Mouse (Mus musculus) ES-E14 (cell line): Measurements from ENCODE around the gene Gadd45b. TPM values are rescaled to one million over a fixed set of nuclear protein-coding genes. Genes with fewer than 3 reads are reported as not detected.

ENCODE experiments used
- DNase-seq: peaks from one replicate; pipeline ENCODE4 v3.0.0-alpha.2; 2013; ENCODE audit warnings: low read depth, low spot score
- H3K27ac ChIP-seq: 2 replicates; pipeline ENCODE4 v1.5.1; 2012; ENCODE audit warnings: low read depth, mild to moderate bottlenecking, low read length, moderate library complexity, mixed read lengths; ENCODE audit not compliant: poor library complexity, insufficient read depth, severe bottlenecking
- H3K36me3 ChIP-seq: 2 replicates; pipeline ENCODE4 v1.6.1; 2012; ENCODE audit warnings: mild to moderate bottlenecking, low read length, moderate library complexity, mixed read lengths; ENCODE audit not compliant: control insufficient read depth, poor library complexity, insufficient read depth, severe bottlenecking
- H3K4me1 ChIP-seq, 2 experiments: fragments of 150-350 bp in 1 of 2; sonication (generic) in 1 of 2; 2 replicates each; pipeline ENCODE4 v1.6.1; 2012; ENCODE audit warnings: low read length in 2 of 2, mild to moderate bottlenecking in 1 of 2, mixed read lengths in 1 of 2; ENCODE audit not compliant: control insufficient read depth in 2 of 2, insufficient read depth in 2 of 2, poor library complexity in 1 of 2
- H3K4me3 ChIP-seq, 2 experiments: fragments of 150-350 bp in 1 of 2; sonication (generic) in 1 of 2; 2 replicates each; pipeline ENCODE4 v1.5.1; 2012; ENCODE audit warnings: low read length in 2 of 2, low read depth in 1 of 2, mild to moderate bottlenecking in 1 of 2, mixed read lengths in 1 of 2; ENCODE audit not compliant: insufficient read depth in 1 of 2, poor library complexity in 1 of 2, severe bottlenecking in 1 of 2
- H3K9ac ChIP-seq: 2 replicates; pipeline ENCODE4 v1.6.1; 2012; ENCODE audit warnings: low read depth, mild to moderate bottlenecking, low read length, mixed read lengths; ENCODE audit not compliant: poor library complexity, insufficient read depth, severe bottlenecking
- H3K9me3 ChIP-seq: fragments of 150-350 bp; sonication (generic); 2 replicates; pipeline ENCODE4 v1.6.1; 2012; ENCODE audit warnings: low read depth, mild to moderate bottlenecking, low read length; ENCODE audit not compliant: control insufficient read depth, insufficient read depth
- CHD2 ChIP-seq: IDR thresholded peaks from 2 replicates; pipeline ENCODE4 v1.6.1; 2014; ENCODE audit warnings: mild to moderate bottlenecking, low read depth, low read length, inconsistent platforms
- HCFC1 ChIP-seq: IDR thresholded peaks from 2 replicates; pipeline ENCODE4 v1.6.1; 2012; ENCODE audit warnings: low read length, inconsistent platforms, borderline replicate concordance; ENCODE audit not compliant: insufficient read depth
- MAFK ChIP-seq: IDR thresholded peaks from 2 replicates; pipeline ENCODE4 v1.6.1; 2014; ENCODE audit warnings: mild to moderate bottlenecking, low read depth, low read length, inconsistent platforms; ENCODE audit not compliant: insufficient read depth
- ZC3H11A ChIP-seq: IDR thresholded peaks from 2 replicates; pipeline ENCODE4 v1.6.1; 2012; ENCODE audit warnings: low read depth, mild to moderate bottlenecking, inconsistent platforms, low read length, borderline replicate concordance
- ZNF384 ChIP-seq: IDR thresholded peaks from 2 replicates; pipeline ENCODE4 v1.6.1; 2012; ENCODE audit warnings: low read depth, low read length, inconsistent platforms
- in situ Hi-C, 2 experiments: fragments of 600-800 bp; cut with MboI; formaldehyde crosslinking; loops; one replicate each; pipeline ENCODE4 v1.15.1; 2025; ENCODE audit warnings: low sequenced_read_pairs in 2 of 2, inconsistent platforms in 1 of 2; ENCODE audit not compliant: unreplicated experiment in 2 of 2
- total RNA-seq: library from RNA; depleted of rRNA; stranded (reverse); fragments of 300-350 nt; gene quantifications from 2 replicates; pipeline ENCODE4 v1.2.3, GENCODE M21; 2012

The Gadd45b gene
- total RNA-seq, 1 experiment: 36.0 TPM

DNA sequence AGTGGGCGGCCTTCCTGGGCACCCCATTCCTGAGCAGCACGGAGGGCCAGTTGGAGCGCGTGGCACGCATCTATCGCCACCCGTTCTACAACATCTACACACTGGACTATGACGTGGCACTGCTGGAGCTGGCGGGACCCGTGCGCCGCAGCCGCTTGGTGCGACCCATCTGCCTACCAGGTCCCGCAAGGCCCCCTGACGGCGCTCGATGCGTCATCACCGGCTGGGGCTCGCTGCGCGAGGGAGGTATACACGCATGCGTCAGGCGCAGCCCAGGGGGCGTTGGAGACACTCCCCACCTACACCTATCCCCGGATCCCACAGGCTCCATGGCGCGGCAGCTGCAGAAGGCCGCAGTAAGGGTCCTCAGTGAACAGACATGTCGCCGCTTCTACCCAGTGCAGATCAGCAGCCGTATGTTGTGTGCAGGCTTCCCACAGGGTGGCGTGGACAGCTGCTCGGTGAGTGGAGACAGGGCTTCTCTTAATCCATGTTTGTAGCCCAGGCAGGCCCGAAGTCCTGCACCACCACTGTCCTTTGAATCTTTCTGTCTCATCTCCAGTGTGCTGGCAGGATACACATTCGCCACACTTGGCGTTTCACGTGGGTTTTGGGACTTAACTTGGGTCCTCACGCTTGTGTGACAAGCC lies 31.9 kb upstream of the Gadd45b start:
- peak overlapping the region; percentile 34 to 50 for H3K4me3 ChIP-seq
- DNase-seq: peak; percentile 37
- in situ Hi-C loops: no loop called here
- H3K9ac ChIP-seq: peak overlapping the region; percentile 44
- H3K4me1 ChIP-seq: peaks cover 0 to 14% of the 10 kb centered on the region in 2 experiments; a peak in 1 of 4 replicates
- TF ChIP-seq HCFC1 (no peak), ZC3H11A (no peak), MAFK (no peak), ZNF384 (no peak), CHD2 (no peak)
- H3K27ac ChIP-seq: no peak overlapping the region
- H3K9me3 ChIP-seq: no peaks in the 10 kb centered on the region
- peaks cover 20% of the 10 kb centered on the region for H3K36me3 ChIP-seq

DNA sequence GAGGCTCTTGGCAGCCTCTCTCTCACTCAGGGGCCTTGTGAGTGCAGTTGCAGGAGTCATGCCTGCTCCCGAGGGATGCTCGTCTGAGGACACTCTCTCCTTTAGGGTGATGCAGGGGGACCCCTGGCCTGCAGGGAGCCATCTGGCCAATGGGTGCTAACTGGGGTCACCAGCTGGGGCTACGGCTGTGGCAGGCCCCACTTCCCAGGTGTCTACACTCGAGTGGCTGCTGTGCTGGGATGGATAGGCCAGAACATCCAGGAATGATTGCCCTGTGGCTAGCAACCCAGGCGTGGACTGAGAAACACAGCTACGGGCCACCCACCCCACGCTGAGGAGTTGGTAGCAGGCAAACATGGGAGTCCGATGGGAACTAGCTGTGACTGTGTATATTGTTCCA lies 30.8 kb upstream of the Gadd45b start:
- Histone ChIP-seq H3K4me3 (peak overlapping the region in 1 of 2 experiments; percentile 94; a peak in 1 of 4 replicates), H3K4me1 (peaks cover 0 to 16% of the 10 kb centered on the region in 2 experiments; a peak in 1 of 4 replicates), H3K9ac (peak overlapping the region; percentile 92; the same call in 1 of the 2 replicates), H3K36me3 (peaks cover 31% of the 10 kb centered on the region), H3K27ac (no peak overlapping the region), H3K9me3 (no peaks in the 10 kb centered on the region)
- no peak for DNase-seq
- TF ChIP-seq MAFK: no peak
- TF ChIP-seq ZC3H11A: no peak
- TF ChIP-seq ZNF384: no peak
- TF ChIP-seq CHD2: no peak
- no peak for TF ChIP-seq HCFC1
- in situ Hi-C loops: no loop called here

DNA sequence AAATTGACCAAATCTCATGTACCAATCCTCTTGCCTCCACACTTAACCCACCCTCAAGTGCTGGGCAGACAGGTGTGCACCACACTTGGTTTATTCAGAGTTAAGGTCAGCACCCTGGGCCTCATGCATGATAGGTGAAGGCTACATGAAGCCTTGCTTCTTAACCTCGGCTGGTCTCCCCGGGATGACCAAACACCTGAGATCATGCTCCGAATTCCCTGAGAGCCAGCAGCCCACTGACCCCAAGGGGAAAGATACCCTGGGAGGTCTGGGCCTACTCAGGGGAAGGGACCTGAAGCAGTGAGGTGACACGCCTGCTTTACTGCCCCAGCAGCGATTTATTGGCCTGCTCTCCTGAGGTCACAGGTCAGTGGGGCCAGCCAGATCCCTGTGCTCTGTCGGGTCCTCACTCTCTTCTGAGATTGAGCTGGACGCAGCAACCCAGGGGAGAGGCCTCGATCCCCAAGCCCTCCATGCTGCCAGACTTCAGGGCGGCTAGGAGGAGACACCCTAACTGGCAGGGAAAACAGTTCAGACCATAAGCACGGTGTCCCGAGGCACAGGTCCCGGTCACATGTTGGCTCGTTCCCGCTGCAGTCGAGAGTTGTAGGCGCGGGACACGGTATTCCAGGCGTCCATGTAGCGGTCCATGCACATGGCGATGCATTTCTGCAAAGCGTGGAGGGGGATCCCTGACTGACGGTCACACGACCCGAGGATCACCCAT lies 30.1 kb upstream of the Gadd45b start:
- peak overlapping the region; percentile 37; the same call in 1 of the 2 replicates for H3K27ac ChIP-seq
- in situ Hi-C loops: no loop called here
- H3K4me3 ChIP-seq: peak overlapping the region; percentile 84 to 94
- H3K9ac ChIP-seq: peak overlapping the region; percentile 92
- no peaks in the 10 kb centered on the region for H3K9me3 ChIP-seq
- peaks cover 0 to 22% of the 10 kb centered on the region in 2 experiments; a peak in 1 of 4 replicates for H3K4me1 ChIP-seq
- peaks cover 38% of the 10 kb centered on the region for H3K36me3 ChIP-seq
- TF ChIP-seq CHD2 (no peak), MAFK (no peak), ZNF384 (no peak), ZC3H11A (no peak), HCFC1 (0 out of 2 replicates have a peak, but pooled peaks have one; percentile 10)
- DNase-seq: no peak

DNA sequence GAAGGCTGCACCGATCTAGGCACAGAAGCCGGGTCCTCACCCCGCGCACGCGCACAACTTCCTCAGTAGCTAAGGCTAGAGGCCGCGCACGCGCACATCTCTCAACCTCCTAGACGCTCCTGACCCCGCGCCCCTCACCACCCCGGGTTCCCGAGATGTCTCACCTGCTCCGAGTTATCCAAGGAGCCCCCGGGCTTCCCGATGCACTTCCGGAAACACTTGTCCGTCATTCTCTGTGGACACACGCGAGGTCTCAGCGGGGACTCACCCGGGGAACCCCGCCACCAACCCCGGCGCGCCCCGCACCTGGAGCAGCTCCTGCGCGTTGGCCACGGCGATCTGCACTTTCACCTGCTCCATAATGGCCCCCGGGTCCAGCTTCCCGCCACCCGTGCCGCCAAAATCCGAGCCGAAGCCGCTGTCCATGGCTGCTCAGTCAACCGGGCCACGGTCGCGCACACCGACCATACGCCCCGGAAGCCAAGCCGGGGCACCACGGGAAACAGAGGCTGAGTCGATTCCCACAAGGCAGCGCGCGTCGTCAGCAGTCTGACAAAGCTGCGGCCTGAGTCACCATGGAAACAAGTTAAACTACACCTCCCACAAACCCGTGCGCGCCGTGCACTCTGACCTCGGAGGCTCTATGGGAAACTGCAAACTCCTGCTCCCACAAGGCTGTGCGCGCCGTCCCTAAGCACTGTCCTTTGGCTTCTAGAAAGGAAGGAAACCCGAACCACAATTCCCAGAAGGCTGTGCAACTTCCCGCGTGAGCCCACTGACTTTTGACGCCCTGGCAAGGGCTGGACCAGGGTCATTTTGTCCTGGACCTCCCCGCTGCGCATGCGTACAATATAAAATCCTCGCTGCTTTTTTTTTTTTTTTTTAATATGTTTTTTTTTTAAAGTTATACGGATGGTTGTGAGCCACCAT lies 29.3 kb upstream of the Gadd45b start, which contains the start of gene Timm13:
Timm13 (minus strand) TSS at position 652 of the 930 bp plus-strand sequence.
- TF ChIP-seq HCFC1 (peak; percentile 99), ZNF384 (peak; percentile 93; the same call in 1 of the 2 replicates), CHD2 (peak; percentile 96), ZC3H11A (no peak), MAFK (peak; percentile 69; the same call in 1 of the 2 replicates)
- peak; percentile 99 for DNase-seq
- in situ Hi-C loops: no loop called here
- Histone ChIP-seq H3K9ac (peak within 1 kb of the TSS; percentile 92), H3K4me3 (peak within 1 kb of the TSS; percentile 84 to 94), H3K27ac (peak within 1 kb of the TSS; percentile 74), H3K4me1 (peaks cover 0 to 22% of the 10 kb centered on the region in 2 experiments; a peak in 1 of 4 replicates), H3K9me3 (no peaks in the 10 kb centered on the region), H3K36me3 (peaks cover 43% of the 10 kb centered on the region)
